Mouse (Mus musculus) liver, postnatal 0 days (tissue): ENCODE measurements at regions not wholly inside any gene's neighbourhood (a gene's known extent, or its start where the extent isn't known, plus 50 kb on each side); places are given as distances from the start of the nearest gene placed in this dataset.

ENCODE experiments used
- ATAC-seq: fragments of 200-750 bp; cut with Nextera tagmentation; 2 replicates; pipeline ENCODE4 v1.8.0; 2017; ENCODE audit warnings: mild to moderate bottlenecking, moderate library complexity
- DNase-seq: peaks from one replicate; pipeline ENCODE4 v3.0.0-alpha.2; 2016
- H3K27ac ChIP-seq: fragments of 300-500 bp; sonication (generic); 2 replicates; pipeline ENCODE4 v1.5.1; 2014; ENCODE audit warnings: antibody characterized with exemption, moderate library complexity, mild to moderate bottlenecking, low read depth
- H3K27me3 ChIP-seq: fragments of 300-500 bp; sonication (generic); 2 replicates; pipeline ENCODE4 v1.6.1; 2014; ENCODE audit warnings: low read length, control low read depth, mixed read lengths; ENCODE audit not compliant: insufficient read depth
- H3K36me3 ChIP-seq: fragments of 300-500 bp; sonication (generic); replicated peaks from 2 replicates; pipeline ENCODE4 v1.6.1; 2014; ENCODE audit warnings: mild to moderate bottlenecking, control low read depth, low read length, moderate library complexity, mixed read lengths; ENCODE audit not compliant: insufficient read depth
- H3K4me1 ChIP-seq: fragments of 300-500 bp; sonication (generic); 2 replicates; pipeline ENCODE4 v1.6.1; 2014; ENCODE audit warnings: antibody characterized with exemption, mild to moderate bottlenecking, control low read depth; ENCODE audit not compliant: insufficient read depth
- H3K4me2 ChIP-seq: fragments of 300-500 bp; sonication (generic); 2 replicates; pipeline ENCODE4 v1.6.1; 2014; ENCODE audit warnings: low read depth, mild to moderate bottlenecking, low read length, moderate library complexity, mixed read lengths
- H3K4me3 ChIP-seq: fragments of 300-500 bp; sonication (generic); 2 replicates; pipeline ENCODE4 v1.5.1; 2014; ENCODE audit warnings: low read depth, low read length
- H3K9ac ChIP-seq: fragments of 300-500 bp; sonication (generic); replicated peaks from 2 replicates; pipeline ENCODE4 v1.6.1; 2014; ENCODE audit warnings: mild to moderate bottlenecking, moderate library complexity
- H3K9me3 ChIP-seq: fragments of 300-500 bp; sonication (generic); 2 replicates; pipeline ENCODE4 v1.6.1; 2016; ENCODE audit warnings: mild to moderate bottlenecking, control low read depth, low read length, mixed read lengths
- CTCF ChIP-seq: sonication (generic); IDR thresholded peaks from 2 replicates; pipeline ENCODE4 v1.5.1; 2016; ENCODE audit warnings: antibody characterized with exemption, low read depth
- EP300 ChIP-seq: IDR thresholded peaks from 2 replicates; pipeline ENCODE4 v1.6.1; 2016; ENCODE audit warnings: antibody characterized with exemption, low read depth, mild to moderate bottlenecking
- WGBS: fragments of 180-500 bp; shearing (Covaris S2); extraction: QIAGEN DNeasy Blood & Tissue Kit; methylation state at CpG from one replicate; pipeline ENCODE4 v1.1.7; 2014; ENCODE audit not compliant: insufficient replicate concordance; 5-methylcytosine and 5-hydroxymethylcytosine counted together

GRCm38 (mm10) chr13:5440454-5440853 is 420.8 kb upstream of the Klf6 start:
- H3K9ac ChIP-seq = no peak overlapping the region
- no peak for TF ChIP-seq CTCF
- no peak for TF ChIP-seq EP300
- H3K4me3 ChIP-seq = no peak overlapping the region
- no peaks in the 10 kb centered on the region for H3K27me3 ChIP-seq
- H3K27ac ChIP-seq = no peak overlapping the region
- H3K4me2 ChIP-seq = no peak overlapping the region
- H3K9me3 ChIP-seq = no peaks in the 10 kb centered on the region
- WGBS = 68% methylated on average over 4 of the region's 4 CpGs
- ATAC-seq (no peak), DNase-seq (no peak)
- H3K4me1 ChIP-seq = no peaks in the 10 kb centered on the region
- H3K36me3 ChIP-seq = no peaks in the 10 kb centered on the region

GRCm38 (mm10) chr13:5444759-5445478 is 416.4 kb upstream of the Klf6 start:
- Histone ChIP-seq H3K4me3 (no peak overlapping the region), H3K36me3 (no peaks in the 10 kb centered on the region), H3K9ac (no peak overlapping the region), H3K9me3 (no peaks in the 10 kb centered on the region), H3K27me3 (no peaks in the 10 kb centered on the region), H3K4me2 (no peak overlapping the region), H3K27ac (no peak overlapping the region), H3K4me1 (no peaks in the 10 kb centered on the region)
- no peak for ATAC-seq
- no peak for DNase-seq
- no peak for TF ChIP-seq CTCF
- 74% methylated on average over 5 of the region's 5 CpGs for WGBS

GRCm38 (mm10) chr13:5448601-5449000 is 412.7 kb upstream of the Klf6 start:
- no peak overlapping the region for H3K4me3 ChIP-seq
- 78% methylated on average over 1 of the region's 1 CpGs for WGBS
- ATAC-seq (no peak), DNase-seq (no peak)
- peaks cover 3% of the 10 kb centered on the region; the same call in 1 of the 2 replicates for H3K9me3 ChIP-seq
- no peak overlapping the region for H3K27ac ChIP-seq
- no peaks in the 10 kb centered on the region for H3K4me1 ChIP-seq
- H3K4me2 ChIP-seq = no peak overlapping the region
- no peak for TF ChIP-seq EP300
- no peak for TF ChIP-seq CTCF
- H3K27me3 ChIP-seq = no peaks in the 10 kb centered on the region
- H3K9ac ChIP-seq = no peak overlapping the region
- no peaks in the 10 kb centered on the region for H3K36me3 ChIP-seq

GRCm38 (mm10) chr13:5480779-5481178 is 380.5 kb upstream of the Klf6 start:
- no peak overlapping the region for H3K4me3 ChIP-seq
- H3K36me3 ChIP-seq = no peaks in the 10 kb centered on the region
- H3K9ac ChIP-seq = no peak overlapping the region
- no peaks in the 10 kb centered on the region for H3K9me3 ChIP-seq
- no peak overlapping the region for H3K27ac ChIP-seq
- WGBS = 80% methylated on average over 2 of the region's 2 CpGs
- no peaks in the 10 kb centered on the region for H3K27me3 ChIP-seq
- ATAC-seq (no peak), DNase-seq (no peak)
- TF ChIP-seq EP300 = no peak
- TF ChIP-seq CTCF = no peak
- H3K4me1 ChIP-seq = no peaks in the 10 kb centered on the region
- H3K4me2 ChIP-seq = no peak overlapping the region

- WGBS = 73% methylated on average over 1 of the region's 1 CpGs
- Histone ChIP-seq H3K9me3 (no peaks in the 10 kb centered on the region), H3K27ac (no peak overlapping the region), H3K9ac (no peak overlapping the region), H3K4me3 (no peak overlapping the region), H3K4me2 (no peak overlapping the region), H3K36me3 (no peaks in the 10 kb centered on the region), H3K4me1 (no peaks in the 10 kb centered on the region), H3K27me3 (no peaks in the 10 kb centered on the region)
- TF ChIP-seq CTCF (no peak), EP300 (no peak)
- ATAC-seq (no peak), DNase-seq (no peak)
These were observed 369.0 kb upstream of the Klf6 start for GRCm38 (mm10) chr13:5492266-5492665.

- ATAC-seq (no peak), DNase-seq (no peak)
- Histone ChIP-seq H3K27me3 (no peaks in the 10 kb centered on the region), H3K4me1 (no peaks in the 10 kb centered on the region), H3K36me3 (no peaks in the 10 kb centered on the region), H3K9me3 (no peaks in the 10 kb centered on the region), H3K9ac (no peak overlapping the region), H3K27ac (no peak overlapping the region), H3K4me3 (no peak overlapping the region), H3K4me2 (no peak overlapping the region)
- TF ChIP-seq CTCF (no peak), EP300 (no peak)
These were observed 363.7 kb upstream of the Klf6 start for GRCm38 (mm10) chr13:5497535-5497934.

- DNase-seq (no peak), ATAC-seq (no peak)
- Histone ChIP-seq H3K27ac (no peak overlapping the region), H3K4me2 (no peak overlapping the region), H3K36me3 (no peaks in the 10 kb centered on the region), H3K4me3 (no peak overlapping the region), H3K9me3 (no peaks in the 10 kb centered on the region), H3K9ac (no peak overlapping the region), H3K27me3 (no peaks in the 10 kb centered on the region), H3K4me1 (no peaks in the 10 kb centered on the region)
- TF ChIP-seq EP300 (0 out of 2 replicates have a peak, but pooled peaks have one; percentile 8), CTCF (no peak)
These were observed 349.5 kb upstream of the Klf6 start for GRCm38 (mm10) chr13:5511784-5512183.
